Mouse (Mus musculus): ENCODE data around the gene Gabbr2.
A peak's percentile ranks its signal among the peaks of the same experiment; 100 is the strongest.
"Not testable (repeated sequence)": the region's sequence is repeated elsewhere in the genome, so short reads cannot be mapped to it uniquely, and the experiment has no call there.

Gene Gabbr2

DNA sequence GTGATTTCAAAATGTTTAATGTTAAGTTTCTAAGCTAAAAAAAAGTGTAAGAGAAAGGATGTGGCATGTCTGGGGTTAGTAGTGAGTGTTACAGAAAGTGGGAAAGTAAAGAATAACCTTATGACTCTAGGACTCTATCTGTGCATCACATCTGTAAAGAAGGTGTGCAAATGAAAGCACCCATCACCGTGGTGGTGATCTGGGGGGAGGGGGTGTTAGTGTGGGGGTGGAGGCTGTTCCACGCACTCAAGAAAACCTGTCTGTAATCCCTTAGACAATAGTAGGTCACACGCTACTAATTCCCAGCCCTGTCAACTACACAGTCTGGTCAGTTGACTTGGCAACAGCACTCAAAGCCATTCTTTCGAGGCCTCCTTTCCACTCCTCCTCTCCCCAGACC is 350.4 kb downstream of the Gabbr2 start:
- no peak for DNase-seq

DNA sequence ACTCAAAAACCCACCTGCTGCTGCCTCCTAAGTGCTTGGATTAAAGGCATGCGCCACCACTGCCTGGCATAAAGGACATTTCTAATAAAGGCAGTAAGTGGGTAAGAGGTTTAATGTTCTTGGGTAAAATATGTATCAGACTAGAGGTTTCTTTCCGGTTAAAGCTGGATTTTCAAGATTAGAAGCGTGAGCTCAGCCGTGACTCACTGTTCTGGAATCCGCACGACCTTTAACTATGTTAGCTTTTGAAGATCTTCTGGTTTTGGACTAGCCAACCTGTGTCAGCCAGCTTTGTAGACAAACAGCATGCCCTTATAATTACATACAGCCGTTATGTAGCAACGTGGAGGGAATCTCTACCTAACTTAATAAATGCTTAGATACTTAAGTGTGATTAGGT is 351.8 kb downstream of the Gabbr2 start:
- DNase-seq: no peak

DNA sequence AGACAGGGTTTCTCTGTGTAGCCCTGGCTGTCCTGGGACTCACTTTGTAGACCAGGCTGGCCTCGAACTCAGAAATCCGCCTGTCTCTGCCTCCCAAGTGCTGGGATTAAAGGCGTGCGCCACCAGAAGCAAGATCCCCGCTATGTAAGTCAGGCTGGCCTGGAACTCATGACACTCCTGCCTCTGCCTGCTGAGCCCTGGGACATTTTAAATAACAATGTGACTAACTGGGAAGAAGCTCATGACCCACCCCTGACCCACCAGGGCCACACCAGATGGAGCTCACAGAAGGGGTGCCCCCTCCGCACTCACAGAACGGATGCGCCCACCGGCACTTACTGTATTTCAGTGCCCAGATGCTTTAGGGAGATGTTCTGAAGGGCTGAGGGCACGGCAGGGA is 354.4 kb downstream of the Gabbr2 start:
- DNase-seq: not testable (repeated sequence)

DNA sequence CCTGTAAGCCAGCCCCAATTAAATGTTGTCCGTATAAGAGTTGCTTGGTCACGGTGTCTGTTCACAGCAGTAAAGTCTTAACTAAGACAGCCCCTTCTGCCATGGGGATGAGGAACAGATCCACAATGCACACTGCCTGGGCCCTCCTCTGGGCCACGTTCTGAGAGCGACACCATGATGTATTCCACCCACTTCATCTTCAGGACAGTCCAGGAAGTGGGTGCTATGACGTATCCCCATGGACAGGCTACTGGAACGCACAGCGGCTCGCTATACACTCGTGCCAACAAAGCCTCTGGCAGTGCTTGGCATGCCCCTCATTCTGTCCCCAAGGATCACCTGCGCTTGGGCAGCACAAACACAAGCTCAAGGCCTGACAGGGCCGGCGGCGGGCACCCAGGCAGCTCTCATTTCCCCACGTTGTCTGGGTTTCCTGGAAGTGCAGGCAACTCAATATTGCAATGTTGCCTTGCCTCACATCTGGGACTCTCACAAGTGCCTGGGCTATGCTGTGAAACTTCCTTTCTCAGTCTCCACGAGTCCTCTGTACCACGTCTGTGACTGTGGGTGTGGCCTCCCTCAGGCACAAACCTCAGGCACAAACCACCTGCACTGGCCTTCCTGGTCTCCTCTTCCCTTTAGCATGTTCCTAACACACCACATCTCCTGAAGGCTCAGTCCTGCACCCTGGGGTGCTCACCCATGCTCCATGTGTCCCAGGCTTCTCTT is 355.8 kb downstream of the Gabbr2 start:
- DNase-seq: no peak

DNA sequence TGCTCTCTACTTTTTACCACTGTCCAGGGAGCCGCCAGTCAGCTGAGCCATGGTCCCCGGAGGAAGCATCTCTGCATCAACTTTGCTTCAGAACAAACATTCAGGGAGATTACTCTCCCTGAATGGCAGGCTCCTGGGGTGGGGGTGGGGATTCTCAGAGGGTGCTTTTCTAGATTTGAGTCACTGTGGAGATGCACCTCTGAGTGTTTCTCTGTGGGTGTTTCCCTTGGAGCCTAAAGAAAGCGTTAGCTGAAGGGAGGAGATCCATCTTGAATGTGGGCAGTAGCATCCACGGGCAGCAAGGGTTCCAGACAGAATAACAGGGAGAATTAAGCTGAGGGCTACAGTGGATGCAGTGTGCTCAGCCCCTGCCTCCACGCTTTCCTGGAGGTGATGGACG is 356.8 kb downstream of the Gabbr2 start:
- DNase-seq: no peak

DNA sequence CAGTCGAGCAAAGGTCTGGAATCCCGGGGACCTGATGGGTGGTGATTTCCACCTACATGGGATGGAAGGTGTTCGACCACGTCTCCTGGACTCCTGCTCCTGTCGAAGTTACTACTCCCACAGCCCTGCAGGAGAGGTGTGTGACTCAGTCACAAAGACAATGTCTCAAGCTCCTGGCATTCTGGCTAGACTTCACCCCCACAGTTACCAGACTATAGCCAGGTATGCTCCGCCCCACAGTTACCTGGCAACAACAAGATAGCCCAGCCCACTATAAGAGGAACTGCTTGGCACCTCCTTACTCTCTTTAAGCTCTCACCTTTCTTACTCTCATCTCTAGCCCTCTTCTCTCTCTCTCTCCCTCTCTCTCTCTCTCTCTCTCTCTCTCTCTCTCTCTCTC is 358.1 kb downstream of the Gabbr2 start:
- DNase-seq: not testable (repeated sequence)

DNA sequence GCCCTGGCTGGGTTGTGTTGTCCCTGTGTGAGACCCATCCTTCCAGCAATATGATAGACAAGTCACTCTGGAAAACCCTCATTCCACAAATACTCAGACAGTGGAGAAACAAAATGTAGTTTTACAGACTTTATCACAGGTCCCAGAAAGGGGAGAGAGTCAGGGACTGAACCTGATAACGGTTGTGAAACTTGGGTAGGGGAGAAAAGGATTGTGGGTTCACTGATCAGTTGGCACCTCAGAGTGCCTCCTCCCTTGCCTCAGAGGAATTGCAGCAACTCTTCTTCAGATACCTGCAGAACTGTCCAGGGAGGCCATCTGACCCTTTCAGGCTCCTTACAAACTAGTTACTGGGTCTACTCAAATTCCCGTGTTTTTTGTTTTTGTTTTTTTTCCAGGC is 359.2 kb downstream of the Gabbr2 start:
- no peak for DNase-seq

DNA sequence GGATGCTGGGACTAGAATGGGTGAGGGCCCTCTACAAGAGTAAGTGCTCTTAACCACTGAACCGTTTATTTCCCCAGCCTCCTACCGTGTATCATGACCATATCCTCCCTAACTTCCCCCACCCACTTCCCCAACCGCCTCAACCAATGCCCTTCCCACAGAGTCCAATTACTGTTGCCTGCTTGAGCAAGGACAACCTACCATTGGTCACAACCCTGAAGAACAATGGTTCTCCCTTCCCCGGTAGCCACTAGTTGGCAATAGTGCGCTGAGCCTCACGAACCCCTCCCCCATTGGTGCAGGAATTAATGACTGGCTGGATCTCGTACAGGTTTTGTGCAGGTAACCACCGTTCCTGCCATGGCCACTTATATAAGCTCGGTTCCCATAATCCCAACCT is 361.3 kb downstream of the Gabbr2 start:
- peak; percentile 42 for DNase-seq

DNA sequence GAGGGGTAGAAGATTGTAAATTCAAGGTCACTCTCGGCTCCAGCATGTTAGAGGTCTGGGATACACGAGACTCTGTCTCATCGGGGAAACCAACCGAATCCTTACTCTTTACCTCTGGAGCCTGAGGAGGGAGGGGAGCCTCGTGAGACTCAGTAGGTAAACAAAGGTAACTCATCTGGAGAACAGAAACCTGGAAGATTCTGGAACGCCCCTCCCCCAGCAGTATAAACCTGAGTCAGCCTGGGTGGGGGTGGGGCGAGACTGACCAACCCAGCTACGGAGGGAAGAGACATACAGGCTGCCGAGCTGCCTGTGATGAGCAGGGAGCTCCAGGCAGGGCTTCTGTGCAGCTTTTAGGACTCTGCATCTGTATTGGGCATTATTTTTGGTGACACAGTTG is 362.8 kb downstream of the Gabbr2 start:
- DNase-seq: no peak

DNA sequence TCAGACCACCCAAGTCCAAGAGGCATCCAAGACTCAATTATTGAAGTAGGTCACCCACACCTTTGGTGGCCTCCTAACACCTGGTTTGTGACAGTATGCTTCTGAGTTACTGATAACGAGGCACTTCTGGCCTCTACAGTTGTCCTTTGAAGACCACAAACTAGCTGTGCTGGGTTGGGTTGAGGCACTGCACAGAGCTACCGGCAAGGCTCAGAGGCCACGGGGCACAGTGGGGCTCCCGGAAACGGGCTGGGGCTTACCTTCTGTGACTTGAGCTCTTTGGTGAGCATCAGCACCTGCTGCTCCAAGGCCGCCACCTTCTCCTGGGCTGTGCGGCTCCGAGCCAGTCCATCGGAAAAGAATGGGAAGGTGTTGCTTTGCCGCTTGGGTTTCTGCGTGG is 363.6 kb downstream of the Gabbr2 start:
- no peak for DNase-seq

DNA sequence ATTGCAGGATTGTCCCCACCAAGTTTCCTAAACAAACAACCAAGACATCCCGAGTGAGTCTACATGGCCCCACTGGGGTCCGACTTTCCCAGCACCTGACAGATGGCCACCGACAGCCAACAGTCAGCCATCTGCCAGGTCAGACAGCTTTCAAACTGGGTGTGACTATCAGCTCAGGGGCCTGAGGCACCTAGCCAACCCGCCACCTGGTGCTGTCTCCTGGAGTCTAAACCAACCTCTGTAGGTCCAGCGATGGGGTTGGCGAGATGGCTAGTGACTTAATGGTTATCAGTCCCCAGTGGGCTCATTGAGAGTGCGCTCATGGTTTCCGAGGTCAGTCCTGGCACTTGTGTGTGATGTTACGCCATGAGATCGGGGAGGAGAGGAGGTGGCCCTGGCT is 366.6 kb downstream of the Gabbr2 start:
- DNase-seq: no peak

DNA sequence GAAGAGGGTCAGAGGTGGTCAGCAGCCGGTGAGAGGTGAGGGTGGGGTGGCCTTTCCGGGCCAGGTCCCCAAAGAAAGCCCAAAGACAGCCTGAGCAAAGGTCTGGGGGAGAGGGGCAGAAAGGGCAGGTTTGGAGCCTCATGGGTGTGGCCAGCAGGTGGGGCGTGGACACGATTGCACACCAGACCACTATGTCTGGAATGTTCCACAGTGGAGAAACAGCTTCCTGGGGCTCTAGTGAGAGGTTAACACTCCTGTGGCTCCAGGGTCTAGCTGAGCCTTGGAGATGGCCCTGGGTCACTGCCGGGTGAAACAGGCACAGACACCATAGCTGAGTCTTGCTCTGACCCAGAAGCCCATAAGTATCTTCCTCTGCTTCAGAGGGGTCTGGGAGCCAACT is 368.7 kb downstream of the Gabbr2 start:
- no peak for DNase-seq

DNA sequence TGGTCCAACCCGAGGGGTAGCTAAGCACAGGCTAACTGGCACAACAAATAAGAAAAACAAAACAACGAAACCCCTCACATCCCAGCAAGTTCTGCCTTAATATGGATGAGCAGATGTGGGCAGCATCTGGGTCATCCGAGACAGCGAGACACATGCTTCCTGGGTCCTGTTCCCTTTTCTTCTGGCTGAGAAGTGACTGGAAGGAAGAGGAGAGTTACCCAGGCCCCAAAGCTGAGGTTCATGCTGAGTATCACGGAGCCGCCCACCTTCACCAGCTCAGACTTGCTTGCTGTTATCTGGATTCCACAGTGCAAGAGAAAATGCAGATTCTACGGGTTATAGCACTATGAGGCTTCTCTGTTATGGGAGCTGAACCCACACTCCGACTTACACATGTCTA is 370.7 kb downstream of the Gabbr2 start:
- DNase-seq: no peak

DNA sequence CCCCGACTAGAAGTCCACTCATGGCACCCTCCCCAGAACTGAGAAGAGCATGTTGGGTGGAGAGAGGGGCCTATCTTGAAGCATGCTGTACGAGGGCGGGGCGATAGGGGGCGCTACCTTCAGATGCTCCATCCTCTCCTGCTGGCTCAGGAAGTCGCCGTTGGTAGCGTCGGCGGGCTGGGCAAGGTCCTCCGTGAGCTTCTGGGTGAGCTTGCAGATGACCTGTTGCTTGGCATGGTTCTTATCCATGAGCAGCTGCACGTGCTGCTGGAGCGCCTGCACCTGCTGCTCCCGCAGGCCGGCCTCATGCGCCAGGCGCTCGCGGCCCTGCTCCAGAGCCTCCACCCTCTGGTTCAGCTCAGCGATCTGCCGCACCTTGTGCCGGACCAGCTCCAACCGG is 371.3 kb downstream of the Gabbr2 start:
- DNase-seq: no peak

DNA sequence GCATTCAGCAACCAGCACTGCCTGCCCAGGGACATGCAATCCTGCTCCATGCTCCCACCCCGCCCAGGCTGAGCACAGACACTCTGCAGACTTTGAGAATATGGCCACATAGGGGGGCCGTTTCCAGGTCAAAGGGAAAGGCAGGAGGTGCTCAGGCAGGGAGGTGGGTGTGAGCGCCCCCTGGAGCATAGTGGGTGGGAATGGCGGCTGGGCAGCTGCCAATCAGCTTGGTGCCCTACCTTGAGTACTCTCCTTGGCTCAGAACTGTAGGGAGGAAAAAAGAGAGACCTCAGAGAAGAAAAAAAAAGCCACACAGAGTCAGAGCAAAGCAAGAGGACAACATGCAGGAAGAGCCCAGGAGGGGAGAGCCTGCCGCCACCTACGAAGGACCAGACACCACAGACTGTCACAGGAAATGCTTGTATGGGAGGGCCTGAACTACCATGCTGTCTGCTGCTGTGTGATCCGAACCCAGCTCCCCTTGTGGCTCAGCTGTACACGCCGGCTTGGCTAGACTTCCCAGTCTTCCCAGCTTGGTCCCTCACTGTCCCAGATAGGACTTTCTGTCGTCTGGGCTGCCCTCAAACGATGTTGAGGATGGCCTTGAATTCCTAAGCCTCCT is 373.4 kb downstream of the Gabbr2 start:
- no peak for DNase-seq

DNA sequence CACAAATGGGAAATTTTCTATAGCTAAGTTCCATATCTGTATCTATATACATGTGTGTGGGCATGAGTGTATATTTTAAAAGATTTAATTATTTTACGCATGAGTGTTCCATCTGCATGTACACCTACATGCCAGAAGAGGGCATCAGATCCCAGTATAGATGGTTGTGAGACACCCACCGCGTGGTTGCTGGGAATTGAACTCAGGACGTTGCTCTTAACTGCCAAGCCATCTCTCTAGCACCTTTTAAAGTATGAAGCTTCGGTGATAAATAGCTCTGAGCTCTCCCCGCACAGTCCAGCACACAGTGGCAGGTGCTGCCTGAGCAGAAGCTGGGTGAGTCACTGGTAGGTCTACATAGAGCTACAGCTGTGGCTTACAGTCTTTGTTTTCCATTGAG is 374.3 kb downstream of the Gabbr2 start:
- no peak for DNase-seq

DNA sequence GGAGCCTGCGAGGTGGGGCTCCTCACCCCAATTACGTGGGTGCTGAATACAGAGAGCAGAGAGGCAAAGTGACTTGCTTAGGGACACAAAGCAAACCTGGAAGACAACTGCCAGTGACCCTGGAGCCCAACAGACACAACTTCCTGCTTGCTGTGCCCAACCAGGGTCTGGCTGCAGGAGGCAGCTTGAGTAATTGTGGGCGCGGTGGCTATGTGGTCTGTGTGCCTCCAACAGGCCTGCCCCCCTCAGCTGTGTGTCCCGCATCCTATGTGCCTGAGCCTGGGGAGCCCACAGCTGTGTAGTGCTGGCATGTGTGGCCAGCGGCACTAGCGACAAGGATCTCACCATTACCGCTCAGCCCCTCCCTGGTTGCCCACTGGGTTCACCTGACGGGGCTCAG is 377.0 kb downstream of the Gabbr2 start:
- no peak for DNase-seq

DNA sequence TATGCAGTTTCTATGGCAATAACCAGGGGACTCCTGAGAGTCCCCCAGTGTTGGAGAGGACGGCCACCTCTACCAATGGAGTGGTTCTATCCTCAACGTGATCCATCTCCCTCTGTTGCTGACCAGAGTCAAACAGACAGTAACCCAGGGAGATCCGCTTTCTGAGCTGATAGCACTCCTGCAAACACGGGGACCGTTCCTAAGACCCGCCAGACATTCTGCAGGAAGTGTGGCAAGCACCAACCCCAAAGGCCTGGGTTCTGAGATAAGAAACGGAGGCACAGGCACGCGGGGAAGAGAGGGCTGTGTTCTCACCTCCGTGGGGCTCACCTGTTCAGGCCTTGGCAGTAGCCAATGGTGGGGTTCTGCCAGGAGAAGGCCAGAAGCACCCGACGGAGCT is 378.1 kb downstream of the Gabbr2 start:
- DNase-seq: no peak
